Mouse (Mus musculus): ENCODE data around the gene Rplp1.

The Rplp1 gene

GRCm38 (mm10) chr9:61911300-61912128 is 2.8 kb downstream of the Rplp1 start:
- peak; percentile 30 for DNase-seq (ENCODE audit: low read depth, low spot score)

- DNase-seq (ENCODE audit: low read depth, low spot score): peak; percentile 89
Measured at GRCm38 (mm10) chr9:61910526-61911256, 3.7 kb downstream of the Rplp1 start.

- no peak for DNase-seq (ENCODE audit: low read depth, low spot score)
Measured at GRCm38 (mm10) chr9:61909633-61910032, 4.7 kb downstream of the Rplp1 start.

- DNase-seq (ENCODE audit: low read depth, low spot score): peak; percentile 69
Measured at GRCm38 (mm10) chr9:61908832-61909407, 5.4 kb downstream of the Rplp1 start.

- DNase-seq (ENCODE audit: low read depth, low spot score): no peak
Measured at GRCm38 (mm10) chr9:61908341-61908740, 6.0 kb downstream of the Rplp1 start.

GRCm38 (mm10) chr9:61907621-61908295 is 6.6 kb downstream of the Rplp1 start:
- DNase-seq (ENCODE audit: low read depth, low spot score): peak; percentile 51

- peak; percentile 84 for DNase-seq (ENCODE audit: low read depth, low spot score)
Measured at GRCm38 (mm10) chr9:61906912-61907311, 7.4 kb downstream of the Rplp1 start.

- DNase-seq (ENCODE audit: low read depth, low spot score): no peak
Measured at GRCm38 (mm10) chr9:61905576-61905975, 8.8 kb downstream of the Rplp1 start.

GRCm38 (mm10) chr9:61904201-61904600 is 10.1 kb downstream of the Rplp1 start:
- no peak for DNase-seq (ENCODE audit: low read depth, low spot score)

- no peak for DNase-seq (ENCODE audit: low read depth, low spot score)
Measured at GRCm38 (mm10) chr9:61902445-61902844, 11.9 kb downstream of the Rplp1 start.

- no peak for DNase-seq (ENCODE audit: low read depth, low spot score)
Measured at GRCm38 (mm10) chr9:61901574-61901973, 12.8 kb downstream of the Rplp1 start.

- peak; percentile 73 for DNase-seq (ENCODE audit: low read depth, low spot score)
Measured at GRCm38 (mm10) chr9:61899804-61900203, 14.5 kb downstream of the Rplp1 start.

- peak; percentile 67 for DNase-seq (ENCODE audit: low read depth, low spot score)
Measured at GRCm38 (mm10) chr9:61898401-61898800, 15.9 kb downstream of the Rplp1 start.

GRCm38 (mm10) chr9:61895014-61895413 is 19.3 kb downstream of the Rplp1 start:
- no peak for DNase-seq (ENCODE audit: low read depth, low spot score)

- DNase-seq (ENCODE audit: low read depth, low spot score): no peak
Measured at GRCm38 (mm10) chr9:61889855-61890254, 24.5 kb downstream of the Rplp1 start.

- no peak for DNase-seq (ENCODE audit: low read depth, low spot score)
Measured at GRCm38 (mm10) chr9:61887661-61888379, 26.5 kb downstream of the Rplp1 start.

- no peak for DNase-seq (ENCODE audit: low read depth, low spot score)
Measured at GRCm38 (mm10) chr9:61885964-61886363, 28.4 kb downstream of the Rplp1 start.

- DNase-seq (ENCODE audit: low read depth, low spot score): no peak
Measured at GRCm38 (mm10) chr9:61884936-61885335, 29.4 kb downstream of the Rplp1 start.

GRCm38 (mm10) chr9:61884375-61884774 is 30.0 kb downstream of the Rplp1 start:
- DNase-seq (ENCODE audit: low read depth, low spot score): no peak

GRCm38 (mm10) chr9:61882179-61882578 is 32.2 kb downstream of the Rplp1 start:
- no peak for DNase-seq (ENCODE audit: low read depth, low spot score)

GRCm38 (mm10) chr9:61878889-61879288 is 35.5 kb downstream of the Rplp1 start:
- peak; percentile 86 for DNase-seq (ENCODE audit: low read depth, low spot score)

All from R1 (cell line).